Mouse (Mus musculus): ENCODE measurements at regions not wholly inside any gene's neighbourhood (a gene's known extent, or its start where the extent isn't known, plus 50 kb on each side); places are given as distances from the start of the nearest gene placed in this dataset.
A peak's percentile ranks its signal among the peaks of the same experiment; 100 is the strongest.

DNA sequence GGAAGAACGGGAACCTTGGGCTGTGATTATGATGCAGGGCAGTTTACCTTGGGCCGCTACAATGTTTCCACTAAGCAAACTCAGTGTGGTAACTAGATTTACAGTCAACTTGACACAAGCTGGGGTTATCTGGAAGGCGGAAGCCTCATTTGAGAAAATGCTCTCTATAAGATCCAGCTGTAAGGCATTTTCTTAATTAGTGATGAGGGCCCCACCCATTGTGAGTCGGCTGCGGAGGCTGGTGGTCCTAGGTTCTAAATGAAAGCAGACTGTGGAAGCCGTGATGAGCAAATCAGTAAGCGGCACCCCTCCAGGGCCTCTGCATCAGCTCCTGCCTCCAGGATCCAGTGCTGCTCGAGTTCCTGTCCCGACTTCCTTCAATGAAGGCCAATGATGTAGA lies 183.4 kb downstream of the Ly86 start:
- no peak for DNase-seq (ENCODE audit: extremely low read depth, low read depth, low spot score)

DNA sequence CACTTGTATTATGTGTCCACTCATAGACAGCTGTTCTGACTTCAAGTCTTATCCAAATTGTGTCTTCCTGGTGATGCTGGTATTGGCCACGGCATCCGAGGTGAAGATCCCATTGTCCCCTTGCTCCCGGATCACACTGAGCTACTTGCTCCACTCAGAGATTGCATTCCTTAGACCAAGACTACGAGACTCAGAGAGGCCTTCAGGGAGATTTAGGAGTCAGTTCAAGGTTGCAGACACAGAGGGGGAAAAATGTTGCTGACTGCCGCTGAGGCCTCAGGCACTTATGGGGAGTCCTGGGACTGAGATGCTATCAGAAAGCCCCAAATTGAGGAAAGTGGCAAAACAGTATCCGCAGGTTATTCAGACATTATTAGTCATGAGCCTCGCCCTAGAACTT lies 183.9 kb downstream of the Ly86 start:
- no peak for DNase-seq (ENCODE audit: extremely low read depth, low read depth, low spot score)

DNA sequence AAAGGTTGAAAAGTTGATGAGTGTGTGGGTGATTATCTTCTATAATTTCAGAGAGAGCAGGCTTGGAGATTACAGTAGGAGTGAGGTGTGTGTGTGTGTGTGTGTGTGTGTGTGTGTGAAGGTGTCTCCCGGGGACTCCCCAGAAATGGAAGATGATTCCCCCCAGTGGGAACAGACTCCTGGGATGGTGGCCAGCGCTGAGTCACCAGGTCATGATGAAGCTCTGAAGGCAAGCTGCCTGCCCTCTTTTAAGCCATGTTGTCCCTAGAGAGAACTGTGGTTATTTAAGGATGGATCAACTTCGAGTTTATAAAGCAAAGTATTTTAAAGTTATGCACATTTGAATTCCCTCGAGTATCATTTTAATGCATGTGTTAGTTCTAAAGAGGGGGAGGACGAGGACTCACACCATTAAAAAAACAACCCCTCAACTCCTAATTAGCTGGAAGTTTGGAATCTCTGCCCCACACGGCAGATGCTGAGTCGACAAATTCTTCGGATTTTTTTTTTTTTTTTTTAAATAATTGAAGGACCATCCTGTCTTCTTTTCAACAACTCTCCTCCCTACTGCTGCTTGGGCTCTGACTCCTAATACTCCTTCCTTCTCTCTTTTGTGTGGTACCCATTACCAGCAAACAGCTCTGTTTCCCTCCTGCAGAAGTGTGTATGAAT lies 186.6 kb downstream of the Ly86 start:
- no peak for DNase-seq (ENCODE audit: extremely low read depth, low read depth, low spot score)

DNA sequence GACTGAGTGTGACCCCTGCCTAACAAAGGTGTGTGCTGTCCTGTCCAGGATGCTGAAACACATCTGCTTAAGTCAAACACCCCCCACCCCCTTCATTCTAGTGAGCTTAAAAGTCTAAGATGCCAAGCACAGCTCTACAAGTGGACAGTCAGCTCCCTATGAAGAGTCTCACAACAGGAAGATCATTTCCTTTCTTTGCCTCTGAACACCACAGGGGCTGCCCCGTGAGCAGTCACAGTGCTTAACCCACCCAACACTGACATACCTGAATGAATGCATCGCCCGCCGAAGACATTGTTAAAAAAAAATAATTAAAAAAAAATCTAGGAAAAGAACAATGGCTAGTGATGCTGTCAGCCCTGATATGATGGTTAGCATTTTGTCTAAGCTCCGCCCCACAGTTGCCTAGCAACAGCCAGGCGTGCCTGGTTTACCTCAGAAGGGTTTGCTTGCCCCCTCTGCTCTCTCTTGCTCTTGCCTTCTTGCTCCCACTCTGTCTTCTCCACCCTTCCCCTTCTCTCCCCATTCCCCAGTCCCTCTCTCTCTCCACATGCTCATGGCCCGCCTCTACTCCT lies 187.7 kb downstream of the Ly86 start:
- no peak for DNase-seq (ENCODE audit: extremely low read depth, low read depth, low spot score)

DNA sequence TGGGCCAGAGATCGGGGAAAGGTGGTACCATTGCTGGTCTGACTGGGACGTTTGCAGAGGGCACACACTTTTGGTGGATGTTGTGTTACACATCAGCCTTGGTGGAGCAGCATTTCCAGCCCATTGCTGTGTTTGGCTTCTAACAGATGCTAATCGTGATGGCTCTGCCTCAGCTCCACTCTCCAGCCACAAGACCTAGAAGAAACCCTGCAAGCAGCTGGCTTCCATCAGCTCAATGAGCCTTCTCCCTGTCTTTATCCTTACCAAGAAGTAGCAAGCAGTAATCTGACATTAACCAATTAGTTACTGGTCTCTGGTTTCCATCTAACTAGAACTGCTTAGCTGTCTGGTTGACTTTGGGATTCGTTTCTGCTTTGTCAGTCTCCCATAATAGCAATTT lies 188.8 kb downstream of the Ly86 start:
- no peak for DNase-seq (ENCODE audit: extremely low read depth, low read depth, low spot score)

DNA sequence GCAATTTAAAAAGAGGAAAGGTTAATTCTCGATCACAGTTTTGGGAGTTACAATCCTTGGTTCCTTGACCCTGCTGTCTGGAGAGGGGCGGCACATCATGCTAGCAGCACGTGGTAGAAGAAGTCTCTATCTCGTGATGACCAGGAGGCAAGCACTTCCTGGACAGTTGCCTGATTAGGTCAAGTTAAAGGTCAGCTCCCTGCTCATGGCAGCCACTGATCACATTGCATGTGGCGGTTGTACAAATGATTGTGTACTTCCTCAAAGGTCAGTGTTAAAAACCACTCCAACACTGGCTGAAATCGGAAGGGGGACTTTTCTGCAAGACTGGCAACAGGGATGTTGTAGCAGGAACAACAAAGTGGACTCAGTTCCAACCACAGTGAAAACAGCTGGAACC lies 192.3 kb downstream of the Ly86 start:
- DNase-seq (ENCODE audit: extremely low read depth, low read depth, low spot score), result no peak

DNA sequence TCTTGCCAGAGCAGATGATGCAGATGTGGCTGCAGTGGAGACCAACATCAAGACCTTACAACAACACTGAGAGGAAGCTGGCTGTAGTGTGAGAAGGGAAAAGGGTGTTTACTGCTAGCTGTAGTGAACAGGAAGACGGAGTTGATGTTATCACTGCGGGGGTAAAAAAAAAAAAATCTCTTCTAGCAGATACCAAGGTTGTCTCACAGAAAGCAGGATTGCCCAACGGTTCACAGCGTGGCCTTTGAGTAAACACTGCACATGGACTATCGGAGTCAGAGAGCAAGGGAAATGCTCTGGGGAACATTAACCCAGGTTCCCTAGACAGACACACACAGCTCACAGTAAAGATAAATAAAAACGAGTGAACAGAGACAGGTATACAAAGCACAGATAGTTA lies 192.8 kb downstream of the Ly86 start:
- no peak for DNase-seq (ENCODE audit: extremely low read depth, low read depth, low spot score)

DNA sequence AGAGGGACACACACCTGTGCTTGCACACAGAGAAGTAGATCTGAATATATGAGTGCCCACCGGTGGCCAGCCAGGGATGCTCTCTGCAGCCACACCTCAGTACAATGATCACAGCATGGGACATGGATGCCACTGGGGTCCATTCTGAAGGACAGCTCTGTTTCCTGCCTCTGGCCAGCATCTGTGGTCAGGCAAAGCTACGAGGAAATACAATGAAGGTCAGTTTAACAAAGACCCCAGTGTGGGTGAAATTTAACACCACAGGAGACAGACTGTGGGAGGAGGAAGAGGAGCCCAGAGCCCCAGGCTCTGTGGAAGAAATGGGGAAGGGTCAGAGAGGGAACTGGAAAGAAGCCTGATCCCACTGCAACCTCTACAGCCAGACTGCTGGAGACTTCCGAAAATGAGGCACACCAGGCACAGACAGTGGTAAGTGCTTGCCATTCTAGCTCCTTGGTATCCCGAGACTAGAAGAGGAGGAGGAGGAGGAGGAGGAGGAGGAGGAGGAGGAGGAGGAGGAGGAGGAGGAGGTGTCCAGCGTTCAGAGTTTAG lies 196.0 kb downstream of the Ly86 start:
- no peak for DNase-seq (ENCODE audit: extremely low read depth, low read depth, low spot score)

DNA sequence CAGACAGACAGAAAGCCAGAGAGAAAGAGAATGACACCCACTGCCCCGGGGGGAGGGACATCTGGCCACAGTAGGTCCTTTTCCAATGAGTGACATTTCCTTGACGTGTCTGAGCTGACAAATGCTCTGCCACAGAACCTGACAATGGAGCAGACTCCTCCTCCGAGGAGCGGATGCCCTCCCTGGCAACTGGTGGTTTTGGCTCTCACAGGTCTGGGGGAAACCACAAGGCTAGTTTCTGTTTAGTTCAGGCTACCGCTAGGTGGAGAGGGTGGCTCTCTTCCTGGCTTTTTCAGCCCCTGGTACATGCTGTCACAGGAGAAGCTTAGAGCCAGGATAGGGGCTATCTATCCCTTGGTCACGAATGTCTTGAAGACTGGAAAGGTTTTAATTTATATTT lies 196.7 kb downstream of the Ly86 start:
- DNase-seq (ENCODE audit: extremely low read depth, low read depth, low spot score), result no peak

DNA sequence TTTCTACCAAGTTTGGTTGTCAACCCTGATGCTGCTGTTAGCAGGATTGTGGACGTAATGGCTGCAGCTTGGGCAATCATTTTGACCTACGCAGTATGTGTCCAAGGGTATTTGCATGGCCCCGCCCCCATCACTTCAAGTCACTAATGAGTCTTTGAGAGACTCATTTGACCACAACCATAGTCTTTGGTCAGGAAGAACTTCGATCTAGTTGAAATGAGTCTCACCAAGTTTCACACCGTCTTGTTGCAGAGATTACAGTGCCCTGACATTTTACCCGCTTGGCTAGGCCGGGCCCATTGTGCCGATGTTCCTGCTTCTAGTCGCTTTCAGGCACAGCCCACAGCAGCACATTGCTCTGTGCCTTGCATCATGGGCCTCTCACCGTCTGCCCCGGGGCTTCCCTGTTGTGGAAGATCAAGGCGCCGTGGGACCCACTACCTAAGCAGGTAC lies 197.8 kb downstream of the Ly86 start:
- DNase-seq (ENCODE audit: extremely low read depth, low read depth, low spot score), result peak; percentile 81

DNA sequence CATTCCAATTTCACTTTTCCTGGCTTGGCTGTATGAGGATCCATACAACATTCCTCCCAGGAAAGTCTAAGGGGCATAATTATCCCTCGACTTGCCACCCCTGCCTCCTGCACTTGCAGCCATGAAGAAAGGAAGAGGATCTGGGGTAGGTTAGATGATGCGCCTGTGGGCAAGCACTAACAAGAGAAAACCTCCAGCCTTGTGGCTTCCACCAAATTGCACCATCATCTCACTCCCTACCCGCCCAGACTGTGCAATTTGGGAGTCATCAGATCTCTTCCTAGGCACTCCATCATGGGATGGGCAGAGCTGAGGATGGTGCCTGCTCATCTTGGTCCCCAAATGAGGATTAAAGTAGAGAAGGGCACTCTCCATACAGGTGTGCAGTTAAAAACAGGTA lies 198.8 kb downstream of the Ly86 start:
- no peak for DNase-seq (ENCODE audit: extremely low read depth, low read depth, low spot score)

DNA sequence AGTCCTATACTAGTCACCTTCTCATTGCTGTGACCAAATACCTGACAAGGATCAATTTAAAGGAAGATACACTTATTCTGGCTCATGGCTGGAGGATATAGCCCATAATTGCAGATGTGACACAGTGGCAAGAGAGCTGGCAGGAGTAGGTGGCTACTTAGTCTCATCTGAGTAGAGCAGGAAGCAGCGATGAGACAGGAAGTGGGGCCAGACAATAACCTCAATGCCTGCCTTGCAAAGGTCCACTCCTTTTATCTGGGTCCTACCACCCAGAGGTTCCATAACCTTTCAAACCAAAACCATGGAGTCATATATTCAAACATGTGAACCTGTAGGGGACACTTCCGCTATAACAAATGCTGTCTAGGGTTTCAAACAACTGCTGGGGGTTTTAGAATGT lies 199.7 kb downstream of the Ly86 start:
- no peak for DNase-seq (ENCODE audit: extremely low read depth, low read depth, low spot score)

DNA sequence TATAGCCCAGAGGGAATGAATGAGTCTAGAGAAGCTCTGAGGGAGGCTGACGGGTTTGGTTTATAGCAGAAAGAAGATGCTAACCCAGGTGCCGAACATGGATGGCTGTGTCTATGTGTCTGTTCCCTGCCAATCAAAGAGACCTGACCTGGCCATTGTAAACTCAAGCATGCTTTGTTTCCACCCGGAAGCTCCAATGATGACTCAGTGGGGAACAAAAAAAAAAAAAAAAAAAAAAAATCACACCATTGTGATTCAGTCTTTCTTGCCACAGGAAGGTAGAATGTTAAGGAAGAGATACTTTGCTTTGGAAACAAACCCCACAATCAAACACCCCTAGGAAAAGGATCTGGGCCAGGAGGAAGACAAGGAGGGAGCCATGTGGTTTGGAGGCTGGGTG lies 201.5 kb downstream of the Ly86 start:
- no peak for DNase-seq (ENCODE audit: extremely low read depth, low read depth, low spot score)

DNA sequence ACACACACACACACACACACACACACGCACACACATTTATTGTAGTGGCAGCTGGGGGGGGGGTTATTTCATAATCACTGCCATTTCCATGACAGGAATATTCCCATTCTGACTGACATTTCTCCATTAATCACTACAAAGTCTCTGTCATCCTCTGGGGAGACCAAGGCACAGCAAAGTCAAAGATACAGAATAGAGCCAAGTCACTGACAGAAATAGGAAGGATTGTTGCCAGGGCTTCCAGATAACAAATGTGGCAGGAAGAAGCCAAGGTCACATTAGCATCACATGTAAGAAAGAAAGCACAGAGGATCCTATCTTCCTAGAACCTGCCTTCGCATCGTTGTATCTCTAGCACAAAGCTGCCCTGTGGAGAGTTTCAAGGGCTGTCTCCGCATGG lies 205.6 kb downstream of the Ly86 start:
- DNase-seq (ENCODE audit: extremely low read depth, low read depth, low spot score), result no peak

DNA sequence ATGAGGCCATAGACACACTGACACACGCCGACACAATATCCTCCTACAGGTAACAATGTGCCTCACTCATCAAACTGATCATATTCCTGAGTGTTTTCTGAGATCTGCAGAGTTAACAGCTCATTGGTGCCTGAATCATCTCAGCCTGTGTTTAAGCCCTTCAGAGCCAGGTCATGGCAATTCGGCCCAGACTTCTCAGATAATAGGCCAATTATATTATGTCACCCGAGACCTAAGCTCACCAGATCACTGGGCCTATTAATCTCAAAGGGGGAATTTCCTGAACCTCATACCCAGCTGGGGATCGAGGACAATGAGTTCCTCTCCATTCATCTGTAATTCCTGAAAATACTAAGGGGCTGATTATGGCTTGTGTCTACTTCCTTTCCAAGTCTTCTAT lies 208.4 kb downstream of the Ly86 start:
- no peak for DNase-seq (ENCODE audit: extremely low read depth, low read depth, low spot score)

DNA sequence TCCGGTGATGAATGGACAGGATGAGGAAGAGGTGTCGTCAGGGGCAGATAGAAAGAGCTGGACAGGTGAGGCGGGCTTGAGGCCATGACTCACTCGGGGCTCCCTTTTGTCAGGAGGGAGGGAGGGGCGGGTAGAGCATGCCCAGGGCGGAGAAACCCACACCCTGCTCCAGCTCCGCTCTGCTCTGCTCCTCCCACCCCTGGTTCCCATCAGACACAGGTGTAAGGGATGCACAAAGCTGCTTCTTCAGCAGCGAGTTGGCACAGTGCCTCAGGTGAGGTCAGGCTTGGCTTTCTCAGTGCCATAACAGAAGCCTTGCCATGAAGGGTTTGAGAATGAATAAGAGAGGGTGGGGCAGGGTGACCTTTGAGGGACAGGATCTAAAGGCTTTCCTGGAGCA lies 212.2 kb downstream of the Ly86 start:
- DNase-seq (ENCODE audit: extremely low read depth, low read depth, low spot score), result no peak

DNA sequence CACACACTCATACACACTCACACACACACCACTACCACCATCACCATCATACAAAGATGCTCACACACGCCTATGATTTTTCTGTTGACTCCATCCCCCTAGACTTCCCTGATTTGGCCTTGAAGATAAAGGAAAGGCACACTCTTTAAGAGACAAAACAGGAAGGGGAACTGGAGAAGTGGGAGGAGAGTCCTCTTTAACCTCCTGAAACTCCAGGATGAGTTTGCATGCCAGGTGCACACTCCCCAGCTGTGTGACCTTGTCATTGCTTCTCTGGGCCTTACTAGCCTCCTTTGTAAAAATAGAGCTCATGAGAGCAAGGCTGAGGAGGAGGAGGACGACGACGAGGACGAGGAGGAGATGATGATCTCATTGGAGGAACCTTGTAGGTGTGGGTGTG lies 212.8 kb downstream of the Ly86 start:
- no peak for DNase-seq (ENCODE audit: extremely low read depth, low read depth, low spot score)

DNA sequence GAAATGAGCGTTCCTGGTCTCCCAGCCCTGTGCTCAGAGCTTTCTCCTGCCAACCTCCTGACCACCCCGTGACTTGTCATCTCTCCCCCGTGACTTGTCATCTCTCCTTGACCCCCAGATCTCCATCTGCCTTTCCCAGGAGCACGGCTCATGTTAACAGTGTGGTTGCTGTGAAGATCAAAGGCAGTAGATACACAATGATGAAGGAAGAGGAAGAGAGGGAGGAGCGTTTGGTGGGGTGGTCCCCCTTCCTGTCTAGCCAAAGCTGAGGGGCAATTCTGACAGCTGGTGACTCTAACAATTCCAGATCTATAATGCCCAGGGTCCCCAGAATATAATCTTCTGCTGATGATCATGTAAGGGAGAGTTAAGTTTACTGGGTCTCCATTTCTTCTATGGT lies 214.0 kb downstream of the Ly86 start:
- DNase-seq (ENCODE audit: extremely low read depth, low read depth, low spot score), result no peak

DNA sequence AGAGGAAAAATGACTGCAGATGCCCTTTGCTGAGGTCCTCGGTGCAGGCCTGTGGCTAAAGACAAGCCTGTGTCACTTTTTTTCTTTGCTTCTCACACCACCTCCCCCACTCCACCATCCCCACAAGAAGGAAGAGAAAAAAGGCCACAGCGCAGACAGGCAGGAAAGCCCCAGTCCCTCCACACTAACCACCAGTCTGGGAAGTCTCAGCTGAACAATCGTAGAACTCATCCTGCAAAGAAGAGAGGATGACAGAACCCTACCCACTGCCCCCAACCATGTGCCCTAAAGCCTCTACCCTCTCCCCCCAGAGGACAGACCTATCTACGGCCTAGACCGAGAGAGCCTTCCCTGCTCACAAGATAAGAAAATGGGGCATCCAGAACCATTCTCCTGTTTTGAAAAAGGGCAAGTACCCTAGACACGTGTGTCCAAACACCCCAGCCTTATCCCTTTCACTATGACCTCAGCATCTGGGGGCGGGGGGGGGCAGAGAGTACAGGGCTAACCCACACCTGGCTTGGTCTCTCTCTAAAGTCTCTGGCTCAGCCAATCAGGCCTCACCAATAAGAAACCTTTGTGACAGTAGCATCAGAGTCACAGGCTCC lies 214.8 kb downstream of the Ly86 start:
- no peak for DNase-seq (ENCODE audit: extremely low read depth, low read depth, low spot score)

DNA sequence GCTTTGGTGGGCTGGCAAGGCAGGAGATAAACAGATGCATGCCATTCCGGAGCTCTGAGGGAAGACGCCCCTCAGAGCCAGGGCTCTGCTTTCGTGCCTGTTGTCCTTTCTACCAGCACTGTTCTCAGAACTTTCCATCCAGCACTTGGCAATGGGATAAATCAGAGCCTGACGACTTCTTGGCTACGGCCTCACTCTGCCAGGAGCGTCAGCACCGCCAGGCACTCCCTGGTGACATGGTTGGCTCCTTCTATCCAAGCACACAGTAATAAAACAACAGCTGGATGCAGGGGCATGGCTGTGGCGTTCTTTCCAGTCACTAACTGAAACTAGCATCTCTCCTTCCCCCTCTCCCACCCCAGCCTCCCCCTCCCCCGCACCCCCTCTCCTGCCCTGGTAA lies 215.4 kb downstream of the Ly86 start:
- DNase-seq (ENCODE audit: extremely low read depth, low read depth, low spot score), result no peak

DNA sequence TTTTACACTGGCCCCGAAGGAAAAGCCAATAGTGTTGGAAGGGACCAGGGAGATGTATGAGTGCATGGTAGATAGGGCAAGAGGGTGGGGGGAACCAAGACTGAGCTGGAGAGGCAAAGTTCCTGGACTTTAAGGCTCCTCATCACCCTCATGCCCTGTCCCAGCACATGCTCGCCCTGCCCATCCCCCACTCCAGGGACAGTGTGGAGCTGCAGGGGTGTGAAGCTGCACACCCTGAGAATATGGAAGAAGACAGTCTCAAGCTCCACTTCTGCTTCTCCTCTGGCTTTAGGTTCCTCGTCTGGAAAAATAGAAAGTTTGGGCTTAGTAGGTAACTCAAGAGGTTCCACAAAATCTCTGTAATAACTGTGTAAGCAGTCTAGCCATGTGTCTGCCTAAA lies 215.8 kb downstream of the Ly86 start:
- DNase-seq (ENCODE audit: extremely low read depth, low read depth, low spot score), result no peak

DNA sequence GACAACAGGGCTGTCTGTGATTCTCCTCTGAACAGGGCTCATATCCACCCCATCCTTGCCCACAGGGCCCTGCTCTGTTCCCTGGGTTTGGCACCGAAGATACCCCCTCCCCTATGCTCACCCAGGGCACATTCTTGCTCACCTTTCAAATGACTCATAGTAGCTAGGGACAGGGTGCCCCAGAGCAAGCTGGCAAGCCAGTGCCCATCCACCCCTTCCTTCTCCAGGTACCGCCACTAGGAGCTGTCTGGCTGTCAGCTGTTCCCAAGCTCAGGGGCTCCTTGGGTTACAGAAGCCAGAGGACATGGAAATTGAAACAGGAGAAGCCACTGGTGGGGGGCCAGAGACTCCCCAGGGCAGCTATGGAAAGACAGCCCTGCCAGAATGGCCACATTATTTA lies 216.4 kb downstream of the Ly86 start:
- DNase-seq (ENCODE audit: extremely low read depth, low read depth, low spot score), result no peak

DNA sequence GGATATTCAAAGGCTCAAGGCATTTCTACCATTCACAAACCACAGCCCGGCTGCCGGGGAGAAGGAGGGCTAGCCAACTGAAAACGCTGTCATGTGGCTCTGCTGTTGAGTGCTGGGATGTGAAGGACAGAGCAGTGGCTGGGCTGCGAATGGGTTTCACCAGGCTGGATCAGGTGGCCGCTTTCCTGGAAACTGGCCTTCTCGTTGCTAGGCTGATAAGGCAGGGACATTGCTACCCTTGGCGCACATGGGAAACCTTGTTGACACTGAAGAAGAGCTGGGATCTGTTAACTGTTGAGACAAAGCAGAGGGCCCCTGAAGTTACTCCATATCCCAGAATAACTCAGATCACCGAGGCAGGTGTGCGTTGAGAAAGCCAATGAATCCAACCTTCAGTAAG lies 216.1 kb upstream of the Rreb1 start:
- no peak for DNase-seq (ENCODE audit: extremely low read depth, low read depth, low spot score)
